Mouse (Mus musculus): ENCODE results near the gene Dlg1. TPM values are rescaled to one million over a fixed set of nuclear protein-coding genes. Genes with fewer than 3 reads are reported as not detected.
A peak's percentile ranks its signal among the peaks of the same experiment; 100 is the strongest.

Dlg1 gene
- 13.2 and 13.3 TPM in 2 replicates for polyA plus RNA-seq (2015; fragmentation: Nextera tagmentation; extraction: Ambion mirVana)

- Histone ChIP-seq H3K4me2 (peak within 1 kb of the TSS; percentile 82), H3K36me3 (replicated peaks) (no peaks in the 10 kb centered on the region), H3K27me3 (replicated peaks) (0 out of 2 replicates have a peak, but pooled peaks cover 8% of the 10 kb centered on the region), H3K9ac (peak within 1 kb of the TSS; percentile 47), H3K9me3 (no peaks in the 10 kb centered on the region), H3K27ac (peak within 1 kb of the TSS; percentile 76), H3K4me3 (peak within 1 kb of the TSS; percentile 79), H3K4me1 (peaks cover 14% of the 10 kb centered on the region)
- ATAC-seq (replicated peaks), result peak; percentile 97
- WGBS, result under 1% methylated on average over 82 of the region's 95 CpGs
Measured at GRCm38 (mm10) chr16:31663379-31664286, at the start of gene Dlg1. Gene Dlg1 (plus strand): TSS chr16:31663443.

- no peak overlapping the region for H3K4me3 ChIP-seq
Measured at GRCm38 (mm10) chr16:31616382-31616781, 46.9 kb upstream of the Dlg1 start.

GRCm38 (mm10) chr16:31617128-31617527 lies 46.1 kb upstream of the Dlg1 start:
- Histone ChIP-seq H3K9me3 (no peaks in the 10 kb centered on the region), H3K4me1 (peaks cover 7% of the 10 kb centered on the region), H3K36me3 (replicated peaks) (no peaks in the 10 kb centered on the region), H3K27me3 (replicated peaks) (no peaks in the 10 kb centered on the region), H3K4me2 (no peak overlapping the region), H3K27ac (no peak overlapping the region), H3K4me3 (no peak overlapping the region), H3K9ac (no peak overlapping the region)
- no peak for ATAC-seq (replicated peaks)

More at GRCm38 (mm10) chr16:31616382-31616781, 46.9 kb upstream of the Dlg1 start:
- H3K4me1 ChIP-seq, result peaks cover 7% of the 10 kb centered on the region
- no peaks in the 10 kb centered on the region for H3K27me3 ChIP-seq (replicated peaks)
- ATAC-seq (replicated peaks), result no peak
- H3K27ac ChIP-seq, result no peak overlapping the region
- no peak overlapping the region for H3K4me2 ChIP-seq
- WGBS, result 90% methylated on average over 2 of the region's 2 CpGs
- H3K9ac ChIP-seq, result no peak overlapping the region
- no peaks in the 10 kb centered on the region for H3K36me3 ChIP-seq (replicated peaks)
- no peaks in the 10 kb centered on the region for H3K9me3 ChIP-seq

- Histone ChIP-seq H3K9me3 (no peaks in the 10 kb centered on the region), H3K4me2 (peak overlapping the region; percentile 23; the same call in 1 of the 2 replicates), H3K36me3 (replicated peaks) (no peaks in the 10 kb centered on the region), H3K27me3 (replicated peaks) (no peaks in the 10 kb centered on the region), H3K27ac (no peak overlapping the region; the same call in 1 of the 2 replicates), H3K4me1 (peaks cover 7% of the 10 kb centered on the region), H3K9ac (no peak overlapping the region; the same call in 1 of the 2 replicates), H3K4me3 (no peak overlapping the region)
- 15% methylated on average over 10 of the region's 10 CpGs for WGBS
- ATAC-seq (replicated peaks), result no peak; the same call in 1 of the 2 replicates
Measured at GRCm38 (mm10) chr16:31617823-31618371, 45.3 kb upstream of the Dlg1 start.

GRCm38 (mm10) chr16:31618671-31619070 lies 44.6 kb upstream of the Dlg1 start:
- Histone ChIP-seq H3K9me3 (no peaks in the 10 kb centered on the region), H3K36me3 (replicated peaks) (no peaks in the 10 kb centered on the region), H3K27me3 (replicated peaks) (no peaks in the 10 kb centered on the region), H3K4me3 (no peak overlapping the region), H3K27ac (no peak overlapping the region), H3K9ac (no peak overlapping the region), H3K4me2 (no peak overlapping the region), H3K4me1 (peaks cover 7% of the 10 kb centered on the region)
- 69% methylated on average over 9 of the region's 9 CpGs for WGBS
- ATAC-seq (replicated peaks), result no peak

GRCm38 (mm10) chr16:31619675-31620335 lies 43.4 kb upstream of the Dlg1 start:
- Histone ChIP-seq H3K27me3 (replicated peaks) (no peaks in the 10 kb centered on the region), H3K4me1 (peaks cover 7% of the 10 kb centered on the region), H3K9me3 (no peaks in the 10 kb centered on the region), H3K4me2 (no peak overlapping the region), H3K4me3 (no peak overlapping the region), H3K9ac (no peak overlapping the region), H3K36me3 (replicated peaks) (no peaks in the 10 kb centered on the region), H3K27ac (no peak overlapping the region)
- 85% methylated on average over 6 of the region's 6 CpGs for WGBS
- no peak for ATAC-seq (replicated peaks)

- no peak overlapping the region for H3K9ac ChIP-seq
- H3K36me3 ChIP-seq (replicated peaks), result no peaks in the 10 kb centered on the region
- no peaks in the 10 kb centered on the region for H3K9me3 ChIP-seq
- no peak overlapping the region for H3K27ac ChIP-seq
- no peak for ATAC-seq (replicated peaks)
- peaks cover 7% of the 10 kb centered on the region for H3K4me1 ChIP-seq
- 100% methylated on average over 1 of the region's 1 CpGs for WGBS
- no peaks in the 10 kb centered on the region for H3K27me3 ChIP-seq (replicated peaks)
- H3K4me3 ChIP-seq, result no peak overlapping the region
- H3K4me2 ChIP-seq, result no peak overlapping the region
Measured at GRCm38 (mm10) chr16:31622356-31622755, 40.9 kb upstream of the Dlg1 start.

GRCm38 (mm10) chr16:31623136-31623535 lies 40.1 kb upstream of the Dlg1 start:
- H3K9me3 ChIP-seq, result no peaks in the 10 kb centered on the region
- peaks cover under 1% of the 10 kb centered on the region for H3K4me1 ChIP-seq
- no peak overlapping the region for H3K9ac ChIP-seq
- H3K36me3 ChIP-seq (replicated peaks), result no peaks in the 10 kb centered on the region
- H3K27ac ChIP-seq, result no peak overlapping the region
- no peaks in the 10 kb centered on the region for H3K27me3 ChIP-seq (replicated peaks)
- ATAC-seq (replicated peaks), result no peak
- WGBS, result 92% methylated on average over 6 of the region's 6 CpGs
- no peak overlapping the region for H3K4me3 ChIP-seq
- H3K4me2 ChIP-seq, result no peak overlapping the region

GRCm38 (mm10) chr16:31624749-31625148 lies 38.5 kb upstream of the Dlg1 start:
- no peak overlapping the region for H3K9ac ChIP-seq
- ATAC-seq (replicated peaks), result no peak
- H3K4me3 ChIP-seq, result no peak overlapping the region
- WGBS, result 89% methylated on average over 1 of the region's 1 CpGs
- no peaks in the 10 kb centered on the region for H3K36me3 ChIP-seq (replicated peaks)
- H3K27ac ChIP-seq, result no peak overlapping the region
- no peak overlapping the region for H3K4me2 ChIP-seq
- H3K4me1 ChIP-seq, result no peaks in the 10 kb centered on the region
- H3K9me3 ChIP-seq, result no peaks in the 10 kb centered on the region
- no peaks in the 10 kb centered on the region for H3K27me3 ChIP-seq (replicated peaks)

- 91% methylated on average over 6 of the region's 6 CpGs for WGBS
- H3K36me3 ChIP-seq (replicated peaks), result no peaks in the 10 kb centered on the region
- H3K27me3 ChIP-seq (replicated peaks), result no peaks in the 10 kb centered on the region
- no peak overlapping the region for H3K9ac ChIP-seq
- H3K4me3 ChIP-seq, result no peak overlapping the region
- ATAC-seq (replicated peaks), result no peak
- no peaks in the 10 kb centered on the region for H3K9me3 ChIP-seq
- no peaks in the 10 kb centered on the region for H3K4me1 ChIP-seq
- no peak overlapping the region for H3K4me2 ChIP-seq
- H3K27ac ChIP-seq, result no peak overlapping the region
Measured at GRCm38 (mm10) chr16:31626331-31626730, 36.9 kb upstream of the Dlg1 start.

- Histone ChIP-seq H3K27me3 (replicated peaks) (no peaks in the 10 kb centered on the region), H3K4me2 (no peak overlapping the region), H3K36me3 (replicated peaks) (no peaks in the 10 kb centered on the region), H3K4me1 (no peaks in the 10 kb centered on the region), H3K4me3 (no peak overlapping the region), H3K27ac (no peak overlapping the region), H3K9me3 (no peaks in the 10 kb centered on the region), H3K9ac (no peak overlapping the region)
- WGBS, result 98% methylated on average over 4 of the region's 4 CpGs
- no peak for ATAC-seq (replicated peaks)
Measured at GRCm38 (mm10) chr16:31630381-31630780, 32.9 kb upstream of the Dlg1 start.

- Histone ChIP-seq H3K27ac (no peak overlapping the region), H3K9ac (no peak overlapping the region), H3K4me3 (no peak overlapping the region), H3K9me3 (no peaks in the 10 kb centered on the region), H3K27me3 (replicated peaks) (no peaks in the 10 kb centered on the region), H3K4me2 (no peak overlapping the region), H3K4me1 (no peaks in the 10 kb centered on the region), H3K36me3 (replicated peaks) (no peaks in the 10 kb centered on the region)
- WGBS, result 69% methylated on average over 3 of the region's 3 CpGs
- ATAC-seq (replicated peaks), result no peak
Measured at GRCm38 (mm10) chr16:31631046-31631445, 32.2 kb upstream of the Dlg1 start.

All from midbrain, embryonic 15.5 days (tissue).